ENCODE assay signal across 16 mouse cellular contexts in the genomic region with DNA sequence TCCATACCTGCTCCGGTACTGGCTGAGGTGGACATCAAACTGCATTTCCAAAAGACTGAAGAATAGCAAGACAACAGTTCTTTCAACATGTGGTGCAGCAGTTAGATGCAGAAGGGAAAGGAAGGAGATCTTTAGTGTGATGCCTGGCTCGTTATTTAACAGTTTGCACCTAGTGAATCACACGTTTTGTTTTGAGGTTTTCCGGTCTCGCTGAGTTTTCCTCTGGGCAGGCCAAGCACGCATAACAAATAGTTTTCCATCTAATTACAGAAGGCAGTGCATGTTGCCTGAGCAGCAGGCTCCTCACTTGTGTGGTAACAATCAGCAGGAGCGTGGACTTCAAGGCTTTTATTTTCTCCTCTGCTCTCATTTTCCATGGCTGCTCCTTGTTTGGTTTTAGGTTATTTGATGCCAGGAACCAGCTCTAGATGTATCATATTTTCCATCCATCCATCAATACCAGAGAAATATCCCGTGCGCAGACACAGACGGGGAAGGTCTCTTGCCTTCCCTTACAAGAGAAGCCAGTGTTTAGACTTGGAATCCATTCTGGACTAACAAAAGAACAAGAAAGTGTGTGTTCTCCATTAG.
DNase-seq lines count a peak whose midpoint lies in the region; ATAC-seq lines count a peak whose summit lies in the region.
"Had no signal": no experiment of that assay in that cellular context is flagged by ENCODE, and none has a peak within 500 bp of the region (broad histone marks: within the 10 kb centered on the region; RNA-seq: fewer than 3 reads in every experiment).

No protein-coding gene starts in this region.

- no peak overlapping the region for H3K4me2 ChIP-seq in hindbrain, embryonic 13.5 days
- H3K4me2 ChIP-seq in embryonic facial prominence, embryonic 15.5 days (replicated peaks) = no peak overlapping the region
- peak overlapping the region; percentile 27 for H3K4me2 ChIP-seq in liver, embryonic 15.5 days
- H3K4me2 ChIP-seq: lung, embryonic 14.5 days; midbrain, embryonic 12.5 days had no signal

- no peak for DNase-seq in hindbrain, embryonic 10.5 days (ENCODE audit: low spot score)
- peak; percentile 82 for DNase-seq in Muller cell, postnatal 12 days (ENCODE audit: inconsistent ontology term)
- DNase-seq in cerebellum, adult 11 months = no peak
- DNase-seq: adrenal gland, adult 8-10 months; cerebellum, adult 9-11 months; embryo, embryonic 11 days; lung, embryonic 14.5 days; right cerebral cortex, postnatal 14 days; thymus, postnatal 4 days had no signal

- ATAC-seq in hindbrain, embryonic 13.5 days (ENCODE audit: low FRiP score) = no peak
- ATAC-seq in embryonic facial prominence, embryonic 15.5 days (ENCODE audit: insufficient number of reproducible peaks, low FRiP score, low TSS enrichment, low read depth) = peak; percentile 47; the same call in 1 of the 2 replicates
- peak; percentile 8; the same call in 1 of the 2 replicates for ATAC-seq in liver, embryonic 15.5 days (ENCODE audit: insufficient read depth)
- ATAC-seq in inflammation-experienced regulatory T-cells, adult 6 months = no peak
- ATAC-seq: hindbrain, embryonic 16.5 days had no signal

- 50% methylated on average over 10 of the region's 10 CpGs for WGBS in hindbrain, embryonic 13.5 days
- WGBS in hindbrain, embryonic 10.5 days = 72% methylated on average over 10 of the region's 10 CpGs
- WGBS in embryonic facial prominence, embryonic 15.5 days = 40% methylated on average over 10 of the region's 10 CpGs
- 58% methylated on average over 10 of the region's 10 CpGs for WGBS in liver, embryonic 15.5 days (ENCODE audit: insufficient replicate concordance)

- no peaks in the 10 kb centered on the region for H3K9me3 ChIP-seq in hindbrain, embryonic 13.5 days
- H3K9me3 ChIP-seq in hindbrain, embryonic 10.5 days = no peaks in the 10 kb centered on the region
- H3K9me3 ChIP-seq in embryonic facial prominence, embryonic 15.5 days (replicated peaks) = no peaks in the 10 kb centered on the region
- no peaks in the 10 kb centered on the region for H3K9me3 ChIP-seq in liver, embryonic 15.5 days (replicated peaks)
- H3K9me3 ChIP-seq: midbrain, embryonic 12.5 days had no signal

- H3K27ac ChIP-seq in hindbrain, embryonic 13.5 days = 0 out of 2 replicates have a peak overlapping the region, but pooled peaks have one; percentile 2
- no peak overlapping the region for H3K27ac ChIP-seq in hindbrain, embryonic 10.5 days
- peak overlapping the region; percentile 17; the same call in 1 of the 2 replicates for H3K27ac ChIP-seq in embryonic facial prominence, embryonic 15.5 days (replicated peaks)
- H3K27ac ChIP-seq in liver, embryonic 15.5 days (replicated peaks) = peak overlapping the region; percentile 46; the same call in 1 of the 2 replicates
- H3K27ac ChIP-seq: macrophage; midbrain, embryonic 12.5 days had no signal

- H3K36me3 ChIP-seq in hindbrain, embryonic 13.5 days = no peaks in the 10 kb centered on the region
- H3K36me3 ChIP-seq in hindbrain, embryonic 10.5 days = no peaks in the 10 kb centered on the region
- H3K36me3 ChIP-seq in embryonic facial prominence, embryonic 15.5 days = no peaks in the 10 kb centered on the region
- H3K36me3 ChIP-seq in liver, embryonic 15.5 days (replicated peaks) = no peaks in the 10 kb centered on the region
- H3K36me3 ChIP-seq: midbrain, embryonic 12.5 days had no signal

- H3K4me3 ChIP-seq in hindbrain, embryonic 13.5 days = no peak overlapping the region
- no peak overlapping the region for H3K4me3 ChIP-seq in hindbrain, embryonic 10.5 days
- H3K4me3 ChIP-seq in embryonic facial prominence, embryonic 15.5 days (replicated peaks) = no peak overlapping the region
- no peak overlapping the region for H3K4me3 ChIP-seq in liver, embryonic 15.5 days (replicated peaks)
- H3K4me3 ChIP-seq: midbrain, embryonic 12.5 days had no signal

- no peak overlapping the region for H3K9ac ChIP-seq in hindbrain, embryonic 13.5 days
- no peak overlapping the region for H3K9ac ChIP-seq in embryonic facial prominence, embryonic 15.5 days
- no peak overlapping the region for H3K9ac ChIP-seq in liver, embryonic 15.5 days
- H3K9ac ChIP-seq: lung, embryonic 14.5 days; midbrain, embryonic 12.5 days had no signal

- H3K4me1 ChIP-seq in hindbrain, embryonic 13.5 days (replicated peaks) = peaks cover 8% of the 10 kb centered on the region
- peaks cover 3% of the 10 kb centered on the region for H3K4me1 ChIP-seq in hindbrain, embryonic 10.5 days (replicated peaks)
- H3K4me1 ChIP-seq in embryonic facial prominence, embryonic 15.5 days = no peaks in the 10 kb centered on the region
- H3K4me1 ChIP-seq in liver, embryonic 15.5 days (replicated peaks) = 0 out of 2 replicates have a peak, but pooled peaks cover 4% of the 10 kb centered on the region

- no peaks in the 10 kb centered on the region for H3K27me3 ChIP-seq in hindbrain, embryonic 13.5 days
- no peaks in the 10 kb centered on the region for H3K27me3 ChIP-seq in hindbrain, embryonic 10.5 days (ENCODE audit: insufficient read depth, poor library complexity, severe bottlenecking)
- H3K27me3 ChIP-seq in embryonic facial prominence, embryonic 15.5 days = no peaks in the 10 kb centered on the region
- H3K27me3 ChIP-seq in liver, embryonic 15.5 days = no peaks in the 10 kb centered on the region
- H3K27me3 ChIP-seq: midbrain, embryonic 12.5 days had no signal

Comparison
In these comparisons a context has a peak if more than half of its experiments do, and no peak if none do; other contexts are left out.
1. ATAC-seq: peak in embryonic facial prominence, embryonic 15.5 days (single experiment) and liver, embryonic 15.5 days (single experiment); none in hindbrain, embryonic 13.5 days (single experiment) and inflammation-experienced regulatory T-cells, adult 6 months (single experiment).